Mouse (Mus musculus): ENCODE data around the gene Tenm3.

Tenm3 gene

DNA sequence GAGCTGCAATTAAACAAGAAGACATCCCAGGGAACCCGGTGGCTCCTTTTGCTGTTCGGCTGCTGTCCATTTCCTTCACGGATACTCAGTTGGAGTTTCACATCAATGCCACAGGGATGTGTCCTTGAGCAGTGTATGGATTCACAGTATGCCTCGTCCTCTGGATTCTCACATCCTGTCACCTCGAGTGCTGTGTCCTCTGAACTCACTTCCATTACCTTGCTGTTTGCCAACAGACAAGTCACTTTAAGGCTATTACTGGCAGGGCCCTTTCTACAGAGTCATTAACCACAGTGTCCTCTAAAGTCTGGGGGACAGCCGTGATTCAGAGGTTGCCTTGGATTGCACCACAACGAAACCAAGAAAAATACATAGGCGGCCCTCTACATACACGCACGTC lies 110.0 kb downstream of the Tenm3 start:
- DNase-seq: no peak

DNA sequence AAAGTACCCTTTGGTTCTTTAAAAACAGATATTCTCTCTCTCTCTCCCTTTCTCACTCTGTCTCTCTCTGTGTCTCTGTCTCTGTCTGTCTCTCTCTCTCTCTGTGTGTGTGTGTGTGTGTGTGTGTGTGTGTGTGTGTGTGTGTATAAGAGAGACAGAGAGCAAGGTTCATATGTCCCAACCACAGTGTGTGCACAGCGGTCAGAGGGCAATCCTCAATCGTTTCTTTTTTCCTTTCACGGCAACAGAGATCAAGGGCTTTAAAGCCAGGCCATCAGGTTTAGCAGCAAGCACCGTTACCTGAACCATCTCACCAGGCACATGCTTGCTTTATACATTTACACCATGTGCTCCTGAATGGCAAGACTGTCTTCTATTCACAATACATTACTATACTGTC lies 110.7 kb downstream of the Tenm3 start:
- peak; percentile 9 to 11 for DNase-seq

- peak; percentile 61 to 80 for DNase-seq
These were observed 113.0 kb downstream of the Tenm3 start for GRCm38 (mm10) chr8:48730701-48731100.

DNA sequence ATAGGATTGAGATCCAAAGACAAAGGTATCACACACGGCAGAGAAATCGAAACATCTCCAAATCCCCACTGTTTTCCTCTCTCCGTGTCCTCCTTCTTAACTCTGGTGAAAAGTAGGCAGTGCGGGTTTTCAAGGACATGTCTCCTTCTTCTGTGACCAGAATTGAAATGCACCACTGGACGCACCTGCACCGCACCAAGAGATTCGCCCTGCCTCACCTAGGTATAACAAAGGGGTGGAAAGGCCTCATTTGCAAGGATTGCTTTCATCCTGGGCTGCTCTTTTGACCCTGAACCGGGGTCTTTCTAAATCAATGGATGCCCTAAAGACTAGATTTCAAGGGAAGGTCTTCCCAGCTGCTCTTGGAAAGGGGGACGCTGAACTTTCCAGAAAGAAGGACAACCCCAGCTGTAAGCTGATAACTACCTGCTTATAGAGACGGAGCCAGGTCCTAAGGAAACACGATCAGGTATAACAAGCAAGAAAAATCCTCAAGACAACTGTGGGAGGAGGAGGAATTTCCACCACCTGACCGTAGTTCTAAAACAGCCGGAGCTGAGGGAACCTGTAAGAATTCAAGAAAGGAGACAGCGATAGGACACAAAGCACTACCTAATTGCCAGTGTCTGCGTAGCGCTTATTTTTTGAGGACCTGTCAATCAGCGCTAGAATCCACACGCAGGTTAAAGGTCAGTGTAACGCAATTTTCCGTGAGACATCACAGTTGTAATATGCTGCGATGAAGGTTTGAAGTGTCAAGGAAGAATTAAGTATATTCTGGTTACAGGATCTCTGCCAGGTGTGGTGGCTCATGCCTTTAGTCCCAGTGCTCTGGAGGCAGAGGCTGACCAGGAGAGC lies 114.7 kb downstream of the Tenm3 start:
- no peak for DNase-seq

GRCm38 (mm10) chr8:48728006-48728405 lies 115.7 kb downstream of the Tenm3 start:
- DNase-seq: no peak

DNA sequence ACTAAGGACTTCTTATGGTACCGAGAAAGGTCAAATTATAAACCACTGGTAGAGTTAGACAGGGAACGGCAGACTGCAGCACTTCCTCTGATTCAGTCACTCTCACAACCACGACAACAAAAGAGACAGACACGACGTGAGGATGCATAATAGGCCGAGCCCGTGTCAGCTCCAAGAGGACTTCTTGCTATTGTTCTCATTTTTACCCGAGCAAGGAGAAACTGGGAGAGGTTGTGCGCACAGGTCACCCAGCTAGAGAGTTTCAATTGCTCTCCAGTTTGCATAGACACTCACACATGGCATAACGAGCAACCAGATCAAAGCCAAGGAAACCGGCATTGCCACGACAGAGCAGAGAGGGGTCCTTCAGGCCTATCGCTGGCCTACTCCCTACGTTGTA lies 121.0 kb downstream of the Tenm3 start:
- DNase-seq: no peak

- DNase-seq: no peak
These were observed 121.4 kb downstream of the Tenm3 start for GRCm38 (mm10) chr8:48722318-48722717.

DNA sequence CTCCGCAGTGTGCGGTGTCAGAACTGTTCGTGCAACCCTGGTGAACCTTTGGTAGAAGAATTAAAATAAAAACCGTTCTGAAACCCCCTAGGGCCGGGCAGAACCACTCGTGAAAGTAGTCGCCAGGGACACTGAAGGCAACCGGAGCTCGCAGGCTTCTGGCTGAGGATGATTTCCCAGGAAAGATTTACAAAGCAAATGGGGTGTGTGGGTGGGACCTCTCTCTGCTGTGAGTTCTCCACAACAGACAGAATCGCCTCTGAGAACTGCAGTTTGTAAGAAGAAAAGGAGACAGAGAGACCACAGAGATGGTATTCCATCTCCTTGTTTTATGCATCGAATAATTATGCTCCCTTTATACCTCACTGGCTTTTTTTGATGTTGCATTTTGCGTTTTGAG lies 122.4 kb downstream of the Tenm3 start:
- no peak for DNase-seq

- no peak for DNase-seq
These were observed 128.1 kb downstream of the Tenm3 start for GRCm38 (mm10) chr8:48715616-48716015.

DNA sequence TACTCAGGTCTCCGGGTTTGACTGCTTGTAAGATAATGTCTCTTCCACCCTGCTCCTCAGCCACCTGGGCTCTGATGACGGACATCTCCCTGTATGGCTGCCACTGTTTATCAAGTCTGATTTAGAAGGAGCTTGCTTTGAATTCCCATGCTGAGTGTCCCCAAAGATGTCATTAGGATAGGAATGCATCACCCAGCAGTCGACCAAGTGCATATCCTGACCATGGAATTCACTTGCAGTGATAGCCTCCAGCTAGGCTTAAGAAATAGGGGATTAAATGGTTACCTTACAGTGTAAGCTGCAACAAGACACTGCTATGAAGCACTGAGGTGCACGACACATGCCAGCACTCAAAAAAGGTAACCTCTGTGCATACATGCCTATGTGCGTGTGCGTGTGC lies 137.1 kb downstream of the Tenm3 start:
- no peak for DNase-seq

DNA sequence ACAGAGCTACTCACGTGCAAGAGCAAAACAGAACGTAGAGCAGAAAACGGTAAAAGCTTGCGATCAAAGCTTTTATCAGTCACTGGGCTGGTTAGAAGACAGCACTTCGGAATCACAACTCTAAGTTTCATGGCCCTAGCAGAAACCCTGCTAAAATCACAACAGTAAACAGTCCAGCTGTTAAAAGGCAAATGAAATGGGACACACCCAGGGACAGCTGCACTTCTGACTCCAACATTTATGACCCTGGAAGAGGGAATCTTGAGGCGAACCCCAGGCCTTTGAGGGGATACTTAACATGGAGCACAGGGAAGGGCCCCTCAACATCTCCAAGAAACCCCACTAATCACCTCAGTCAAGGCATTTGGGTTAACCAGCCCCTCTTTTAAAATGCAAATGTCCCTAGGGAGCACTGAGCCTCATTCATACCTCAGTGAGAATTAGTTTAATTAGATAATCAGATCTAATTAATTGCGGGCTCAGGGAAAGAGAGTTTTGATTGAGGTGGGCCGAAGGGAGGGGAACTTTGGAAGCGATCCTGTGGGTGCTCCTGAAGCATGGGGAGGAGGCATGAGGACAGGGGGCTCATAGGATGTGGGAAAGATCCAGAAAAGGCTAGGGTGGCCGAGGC lies 138.8 kb downstream of the Tenm3 start:
- DNase-seq: no peak

- peak; percentile 17 to 25 for DNase-seq
These were observed 139.3 kb downstream of the Tenm3 start for GRCm38 (mm10) chr8:48704485-48704884.

GRCm38 (mm10) chr8:48690665-48691395 lies 152.9 kb downstream of the Tenm3 start:
- peak; percentile 33 to 42 for DNase-seq

DNA sequence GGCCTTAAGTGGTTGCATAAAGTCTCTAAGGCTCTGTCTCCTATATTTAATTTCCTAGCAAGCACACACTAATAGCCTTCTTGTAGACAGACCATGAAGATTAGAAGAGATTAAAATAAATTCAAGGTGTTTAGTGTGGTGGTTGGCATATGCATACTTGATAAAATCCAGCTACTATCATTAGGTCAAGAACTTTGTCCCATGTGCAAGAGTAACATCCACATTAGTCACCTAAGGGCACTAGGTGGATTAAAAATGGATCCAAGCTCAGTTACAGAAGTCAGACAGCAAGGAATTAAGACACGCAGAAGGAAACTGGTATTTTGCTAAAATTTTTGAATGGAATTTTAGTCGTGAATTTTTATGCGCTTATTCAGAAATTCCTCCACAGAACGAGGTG lies 155.0 kb downstream of the Tenm3 start:
- DNase-seq: no peak

DNA sequence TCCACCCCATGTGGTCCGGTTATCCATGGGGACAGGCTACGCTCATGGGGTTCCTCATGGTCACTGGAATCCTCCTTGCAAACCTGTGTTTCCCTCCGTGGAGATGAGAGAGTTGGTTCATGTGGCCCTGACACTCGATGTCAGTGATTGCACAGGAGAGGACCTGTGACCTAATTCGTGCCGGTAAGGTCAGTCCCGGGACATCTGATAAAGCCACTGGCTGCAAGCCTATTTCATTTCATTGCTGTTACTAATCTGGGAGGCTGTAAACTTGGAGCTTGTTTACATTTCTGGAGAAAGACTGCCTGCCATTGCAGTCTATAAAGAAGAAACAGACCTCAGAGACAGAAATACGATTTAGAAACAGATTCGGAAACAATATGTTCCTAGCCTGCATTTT lies 155.6 kb downstream of the Tenm3 start:
- no peak for DNase-seq

DNA sequence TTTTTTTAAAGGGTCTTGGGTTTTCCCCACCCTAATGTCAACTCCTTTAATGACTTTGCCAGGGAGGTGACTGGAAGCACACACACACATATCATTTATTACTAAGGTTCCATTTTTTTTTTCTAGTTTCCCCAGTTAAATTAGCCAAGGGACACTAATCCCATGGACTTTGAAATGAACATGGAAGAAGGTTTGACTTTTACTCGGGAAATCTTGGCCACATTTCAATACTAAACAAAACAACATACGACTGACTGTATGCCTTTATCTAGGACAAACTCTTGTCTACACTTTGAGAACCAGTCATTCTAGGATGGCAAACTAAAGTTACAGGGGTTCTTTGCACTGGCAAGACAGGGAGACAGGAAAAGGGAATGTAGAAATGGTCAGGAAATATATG lies 170.3 kb downstream of the Tenm3 start:
- no peak for DNase-seq

DNA sequence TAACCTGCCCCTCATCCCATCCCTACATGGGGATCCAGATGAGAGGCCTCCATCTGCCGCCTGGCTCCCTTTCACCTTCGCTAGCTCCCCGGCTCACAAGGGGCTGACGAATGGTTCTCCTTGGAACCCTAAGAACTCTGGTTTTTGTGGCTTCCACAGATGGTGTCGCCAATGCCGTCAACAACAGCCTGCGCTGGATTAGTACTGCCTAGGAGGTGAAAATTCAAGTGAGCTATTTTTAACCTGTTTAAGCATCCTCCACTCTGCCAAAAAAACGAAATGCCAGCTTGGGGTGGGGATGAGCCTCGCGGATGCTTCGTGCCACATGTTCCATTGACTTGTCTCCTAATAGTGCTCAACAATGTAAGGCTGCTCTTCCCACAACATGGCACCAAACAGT lies 171.3 kb downstream of the Tenm3 start:
- no peak for DNase-seq

DNA sequence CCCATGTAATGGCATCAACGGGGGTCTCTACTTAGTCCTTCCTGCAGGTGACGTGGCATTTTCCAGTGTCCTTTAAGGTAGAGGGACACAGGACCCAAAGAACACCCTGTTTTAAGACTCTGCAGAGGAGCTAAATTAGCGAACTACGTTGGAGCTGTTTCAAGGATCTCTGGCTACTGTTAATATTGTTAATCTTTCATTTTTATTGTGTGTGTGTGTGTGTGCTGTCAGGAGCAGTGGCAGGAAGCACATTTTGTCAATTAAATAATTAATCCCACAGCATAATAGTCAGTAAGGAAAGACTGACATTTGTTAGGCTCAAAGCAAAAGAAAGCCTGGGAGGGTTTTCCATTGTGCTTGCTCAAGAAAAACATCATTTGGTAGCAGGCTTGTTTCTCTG lies 172.4 kb downstream of the Tenm3 start:
- DNase-seq: peak in 1 of 2 experiments; percentile 16

DNA sequence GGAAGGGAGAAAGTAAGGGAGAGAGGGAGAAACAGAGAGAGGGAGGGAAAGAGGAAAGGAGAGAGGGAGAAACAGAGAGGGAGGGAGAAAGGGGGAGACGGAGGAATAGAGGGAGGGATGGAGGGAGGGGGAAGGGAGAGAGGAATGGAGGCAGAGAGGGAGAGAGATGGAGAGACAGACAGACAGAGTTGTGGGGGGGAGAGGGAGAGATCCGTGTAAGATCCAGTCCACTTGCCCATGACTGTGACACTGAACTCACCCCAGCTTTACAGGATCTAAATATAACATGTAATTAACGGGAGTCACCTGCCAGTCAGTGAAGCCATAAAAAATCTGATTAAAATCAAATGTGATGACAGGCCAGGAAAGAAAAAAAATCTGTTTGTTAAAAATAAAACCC lies 172.9 kb downstream of the Tenm3 start:
- no peak for DNase-seq

- no peak for DNase-seq
These were observed 173.4 kb downstream of the Tenm3 start for GRCm38 (mm10) chr8:48670387-48670786.

DNA sequence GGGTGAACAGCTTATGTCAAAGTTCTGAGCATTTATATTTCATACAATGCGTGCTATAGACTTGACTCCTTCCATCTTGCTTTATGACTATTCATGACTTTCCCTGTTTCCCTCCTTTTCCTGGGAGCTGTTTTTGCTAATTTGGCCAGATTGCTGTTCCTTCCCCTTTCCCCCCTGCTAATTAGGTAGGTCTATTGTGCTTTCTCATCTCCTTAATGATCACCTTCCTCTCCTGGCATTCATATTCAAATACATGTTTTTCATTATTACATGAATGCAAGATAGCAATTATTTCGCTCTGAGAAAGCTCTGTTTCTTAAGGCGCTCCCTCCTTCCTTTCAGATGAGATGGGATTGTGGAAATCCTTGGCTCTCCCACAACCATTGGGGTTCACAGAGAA lies 178.6 kb downstream of the Tenm3 start:
- no peak for DNase-seq

DNA sequence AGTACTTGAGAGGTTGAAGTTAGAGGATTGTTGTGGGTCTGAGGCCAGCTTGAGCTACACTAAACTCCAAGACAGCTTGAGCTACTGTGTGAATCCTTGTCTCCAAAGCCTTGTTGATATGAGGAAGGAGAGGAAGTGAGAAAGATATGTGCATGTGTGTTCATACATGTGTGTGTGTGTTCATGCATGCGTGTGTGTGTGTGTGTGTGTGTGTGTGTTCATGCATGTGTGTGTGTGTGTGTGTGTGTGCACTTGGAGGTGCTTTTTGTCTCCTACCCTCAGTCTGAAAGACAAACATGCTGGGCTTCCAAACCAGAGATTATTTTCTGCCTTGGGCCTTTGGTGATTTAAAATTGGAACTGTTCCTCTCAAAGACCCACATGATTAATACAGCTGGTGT lies 184.5 kb downstream of the Tenm3 start:
- DNase-seq: no peak

- DNase-seq: no peak
These were observed 188.2 kb downstream of the Tenm3 start for GRCm38 (mm10) chr8:48655381-48656043.

All from kidney, adult 8-10 months (tissue).